Mouse (Mus musculus): ENCODE measurements around the gene Fto. TPM values are rescaled to one million over a fixed set of nuclear protein-coding genes. Genes with fewer than 3 reads are reported as not detected.
A peak's percentile ranks its signal among the peaks of the same experiment; 100 is the strongest.

Fto gene
- total RNA-seq, 2 experiments from 2014 or later, result 81.7 to 85.5 TPM

- intact Hi-C loops (cut with DNase I), result no loop called here
- H3K4me3 ChIP-seq, result no peak overlapping the region
- no peak for DNase-seq
- TF ChIP-seq CTCF (IDR thresholded peaks at IDR 0.05), result no peak
- no peak overlapping the region for H3K27ac ChIP-seq
These were observed 144.7 kb downstream of the Fto start for GRCm38 (mm10) chr8:91458016-91458415.

- intact Hi-C loops (cut with DNase I), result no loop called here
- H3K4me3 ChIP-seq, result no peak overlapping the region
- H3K27ac ChIP-seq, result no peak overlapping the region
- no peak for DNase-seq
- no peak for TF ChIP-seq CTCF (IDR thresholded peaks at IDR 0.05)
These were observed 147.6 kb downstream of the Fto start for GRCm38 (mm10) chr8:91460965-91461364.

- no peak for DNase-seq
- H3K27ac ChIP-seq, result no peak overlapping the region
- intact Hi-C loops (cut with DNase I), result no loop called here
- H3K4me3 ChIP-seq, result no peak overlapping the region
- TF ChIP-seq CTCF (IDR thresholded peaks at IDR 0.05), result no peak
These were observed 150.4 kb downstream of the Fto start for GRCm38 (mm10) chr8:91463757-91464156.

- TF ChIP-seq CTCF (IDR thresholded peaks at IDR 0.05), result no peak
- Histone ChIP-seq H3K4me3 (no peak overlapping the region), H3K27ac (no peak overlapping the region)
- no peak for DNase-seq
- intact Hi-C loops (cut with DNase I), result no loop called here
These were observed 154.1 kb downstream of the Fto start for GRCm38 (mm10) chr8:91467463-91467862.

GRCm38 (mm10) chr8:91467881-91468534, 154.7 kb downstream of the Fto start:
- Histone ChIP-seq H3K27ac (no peak overlapping the region), H3K4me3 (no peak overlapping the region)
- intact Hi-C loops (cut with DNase I), result no loop called here
- DNase-seq, result no peak
- no peak for TF ChIP-seq CTCF (IDR thresholded peaks at IDR 0.05)

- intact Hi-C loops (cut with DNase I), result no loop called here
- H3K4me3 ChIP-seq, result no peak overlapping the region
- DNase-seq, result no peak
- no peak for TF ChIP-seq CTCF (IDR thresholded peaks at IDR 0.05)
- H3K27ac ChIP-seq, result no peak overlapping the region
These were observed 156.1 kb downstream of the Fto start for GRCm38 (mm10) chr8:91469441-91469840.

- no peak for DNase-seq
- Histone ChIP-seq H3K27ac (peak overlapping the region; percentile 55), H3K4me3 (no peak overlapping the region)
- intact Hi-C loops (cut with DNase I), result no loop called here
- TF ChIP-seq CTCF (IDR thresholded peaks at IDR 0.05), result no peak
These were observed 161.5 kb downstream of the Fto start for GRCm38 (mm10) chr8:91474731-91475279.

GRCm38 (mm10) chr8:91476988-91477387, 163.7 kb downstream of the Fto start:
- H3K27ac ChIP-seq, result peak overlapping the region; percentile 87
- intact Hi-C loops (cut with DNase I), result no loop called here
- peak; percentile 54 for DNase-seq
- no peak overlapping the region for H3K4me3 ChIP-seq
- no peak for TF ChIP-seq CTCF (IDR thresholded peaks at IDR 0.05)

- no peak for TF ChIP-seq CTCF (IDR thresholded peaks at IDR 0.05)
- H3K4me3 ChIP-seq, result no peak overlapping the region
- peak overlapping the region; percentile 87 for H3K27ac ChIP-seq
- intact Hi-C loops (cut with DNase I), result no loop called here
- DNase-seq, result peak; percentile 29
These were observed 164.1 kb downstream of the Fto start for GRCm38 (mm10) chr8:91477471-91477870.

GRCm38 (mm10) chr8:91482511-91482910, 169.2 kb downstream of the Fto start:
- no peak for TF ChIP-seq CTCF (IDR thresholded peaks at IDR 0.05)
- Histone ChIP-seq H3K4me3 (no peak overlapping the region), H3K27ac (no peak overlapping the region)
- intact Hi-C loops (cut with DNase I), result loop anchor here (10.0 kb wide), 1 partner anchor 178 kb away; no protein-coding TSS in a partner anchor
- DNase-seq, result no peak

GRCm38 (mm10) chr8:91486394-91486793, 173.1 kb downstream of the Fto start:
- intact Hi-C loops (cut with DNase I), result loop anchor here (5.0 to 10.0 kb wide), 3 partner anchors 182 to 871 kb away; partner anchors contain the start of gene Irx5
- no peak for DNase-seq
- H3K4me3 ChIP-seq, result no peak overlapping the region
- no peak for TF ChIP-seq CTCF (IDR thresholded peaks at IDR 0.05)
- H3K27ac ChIP-seq, result no peak overlapping the region

GRCm38 (mm10) chr8:91487456-91487855, 174.1 kb downstream of the Fto start:
- TF ChIP-seq CTCF (IDR thresholded peaks at IDR 0.05), result no peak
- intact Hi-C loops (cut with DNase I), result loop anchor here (5.0 to 10.0 kb wide), 3 partner anchors 183 to 870 kb away; partner anchors contain the start of gene Irx5
- Histone ChIP-seq H3K27ac (no peak overlapping the region), H3K4me3 (no peak overlapping the region)
- DNase-seq, result no peak

- DNase-seq, result peak; percentile 72
- no peak overlapping the region for H3K27ac ChIP-seq
- intact Hi-C loops (cut with DNase I), result loop anchor here (5.0 to 10.0 kb wide), 3 partner anchors 183 to 869 kb away; partner anchors contain the start of gene Irx5
- H3K4me3 ChIP-seq, result no peak overlapping the region
- TF ChIP-seq CTCF (IDR thresholded peaks at IDR 0.05), result peak; percentile 96
These were observed 174.9 kb downstream of the Fto start for GRCm38 (mm10) chr8:91488086-91488783.

Data from gastrocnemius, adult 2 months (tissue).